Mouse (Mus musculus) embryonic facial prominence, embryonic 13.5 days (tissue): ENCODE measurements around the gene Rab25. TPM values are rescaled to one million over a fixed set of nuclear protein-coding genes. Genes with fewer than 3 reads are reported as not detected.

ENCODE experiments used
- ATAC-seq: fragments of 200-750 bp; cut with Nextera tagmentation; 2 replicates; pipeline ENCODE4 v1.8.0; 2017; ENCODE audit warnings: low read depth; ENCODE audit not compliant: insufficient number of reproducible peaks, insufficient read depth, low FRiP score, low TSS enrichment
- H3K27ac ChIP-seq: fragments of 300-500 bp; sonication (generic); 2 replicates; pipeline ENCODE4 v1.5.1; 2015; ENCODE audit warnings: moderate library complexity, mild to moderate bottlenecking, inconsistent platforms
- H3K27me3 ChIP-seq: fragments of 300-500 bp; sonication (generic); 2 replicates; pipeline ENCODE4 v1.6.1; 2015; ENCODE audit warnings: mild to moderate bottlenecking, inconsistent platforms
- H3K36me3 ChIP-seq: fragments of 300-500 bp; sonication (generic); 2 replicates; pipeline ENCODE4 v1.6.1; 2015; ENCODE audit warnings: mild to moderate bottlenecking, inconsistent platforms
- H3K4me1 ChIP-seq: fragments of 300-500 bp; sonication (generic); 2 replicates; pipeline ENCODE4 v1.6.1; 2015; ENCODE audit warnings: inconsistent platforms
- H3K4me2 ChIP-seq: fragments of 300-500 bp; sonication (generic); 2 replicates; pipeline ENCODE4 v1.6.1; 2015; ENCODE audit warnings: moderate library complexity, mild to moderate bottlenecking, inconsistent platforms
- H3K4me3 ChIP-seq: fragments of 300-500 bp; sonication (generic); 2 replicates; pipeline ENCODE4 v1.5.1; 2015; ENCODE audit warnings: mild to moderate bottlenecking, inconsistent platforms
- H3K9ac ChIP-seq: fragments of 300-500 bp; sonication (generic); 2 replicates; pipeline ENCODE4 v1.6.1; 2015; ENCODE audit warnings: mild to moderate bottlenecking, inconsistent platforms
- H3K9me3 ChIP-seq: fragments of 300-500 bp; sonication (generic); 2 replicates; pipeline ENCODE4 v1.6.1; 2016; ENCODE audit warnings: inconsistent platforms
- WGBS: fragments of 180-500 bp; shearing (Covaris S2); methylation state at CpG from one replicate; pipeline ENCODE4 v1.1.7; 2015; ENCODE audit warnings: mixed read lengths; 5-methylcytosine and 5-hydroxymethylcytosine counted together
- polyA plus RNA-seq: library from polyadenylated mRNA; unstranded; fragments of >200 nt; fragmentation: Nextera tagmentation; extraction: Ambion mirVana; gene quantifications from 2 replicates; pipeline ENCODE4 v1.2.1, GENCODE M21; 2015

The Rab25 gene
- polyA plus RNA-seq, 1 experiment from 2014 or later, result 19.5 TPM

DNA sequence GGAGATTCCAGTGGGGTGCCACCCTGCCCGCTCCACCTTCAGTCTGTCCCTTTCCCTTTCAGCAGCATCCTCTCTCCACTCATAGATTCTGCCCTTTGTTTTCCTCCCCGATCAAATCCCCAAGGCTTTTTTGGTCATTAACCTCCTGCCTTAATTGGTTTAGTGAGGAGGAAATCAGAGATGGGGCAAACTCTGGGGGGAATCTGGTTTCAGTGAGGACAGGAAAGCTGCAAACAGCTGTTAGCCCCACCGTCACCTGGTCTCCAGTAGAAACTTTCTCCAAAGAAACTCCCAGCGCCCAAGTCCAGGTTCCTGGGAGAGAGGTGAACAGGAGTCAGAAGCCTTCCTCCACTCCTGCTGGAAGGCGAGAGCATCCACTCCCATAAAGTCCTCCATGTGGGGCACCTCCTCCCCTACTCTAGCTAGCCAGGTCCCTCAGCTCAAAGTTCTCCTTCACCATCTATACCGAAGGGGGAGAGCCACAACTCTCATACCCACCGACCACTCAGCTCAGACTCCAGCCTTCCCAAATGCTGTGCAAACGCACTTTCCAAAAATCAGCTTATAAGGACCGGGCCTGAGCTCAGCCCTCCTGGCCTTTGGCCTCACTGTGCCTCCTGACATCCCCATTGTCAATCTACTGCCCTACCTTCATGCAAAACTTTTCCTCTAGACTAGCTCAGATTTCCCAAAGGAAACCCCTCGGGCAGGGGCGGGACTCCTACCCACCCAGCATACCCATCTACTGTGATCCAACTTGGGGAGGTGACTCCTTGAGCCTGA is 17.8 kb downstream of the Rab25 start:
- peak overlapping the region; percentile 99 for H3K27ac ChIP-seq
- no peaks in the 10 kb centered on the region for H3K27me3 ChIP-seq
- H3K4me1 ChIP-seq, result peaks cover 64% of the 10 kb centered on the region
- H3K36me3 ChIP-seq, result peaks cover 2% of the 10 kb centered on the region; the same call in 1 of the 2 replicates
- H3K4me2 ChIP-seq, result peak overlapping the region; percentile 84
- H3K4me3 ChIP-seq, result peak overlapping the region; percentile 78
- H3K9ac ChIP-seq, result peak overlapping the region; percentile 99
- no peak for ATAC-seq
- H3K9me3 ChIP-seq, result no peaks in the 10 kb centered on the region
- WGBS, result 2% methylated on average over 11 of the region's 11 CpGs

DNA sequence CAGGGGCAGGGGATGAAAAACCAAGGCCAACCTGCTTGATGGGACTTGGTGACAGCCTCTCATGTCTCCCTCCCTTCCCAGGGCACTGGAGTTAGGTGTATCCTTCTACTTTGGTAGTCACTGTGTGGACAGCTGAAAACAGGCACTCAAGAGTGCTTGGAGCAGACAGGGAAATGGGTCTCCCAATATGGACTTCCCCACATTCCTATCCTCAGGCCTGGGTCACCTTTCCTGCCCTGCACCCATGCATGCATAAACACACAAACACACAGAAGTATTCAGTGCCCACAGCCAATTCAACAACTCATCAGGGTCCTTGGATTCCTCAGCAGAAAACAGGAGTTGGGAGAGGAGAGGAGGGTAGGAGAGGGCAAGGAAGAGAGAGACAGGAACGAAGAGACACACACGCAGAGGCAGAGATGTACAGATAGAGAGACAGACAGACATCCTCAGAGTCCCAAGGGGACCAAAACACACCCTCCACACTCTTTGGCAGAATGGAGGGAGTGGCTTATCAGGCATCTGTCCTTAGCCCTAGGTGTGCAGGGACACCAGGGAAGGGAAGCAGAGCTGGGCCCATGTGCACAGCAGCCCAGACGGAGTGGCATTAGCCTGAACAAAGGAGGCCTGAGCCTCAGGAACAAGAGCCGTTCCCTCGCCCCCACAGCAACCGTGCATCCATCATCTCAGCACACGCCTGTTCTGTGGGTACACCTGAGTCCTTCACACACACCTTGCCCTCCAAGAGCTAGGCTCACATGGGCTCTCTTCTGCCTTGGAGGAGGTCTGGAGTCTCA is 18.7 kb downstream of the Rab25 start:
- Histone ChIP-seq H3K9me3 (no peaks in the 10 kb centered on the region), H3K4me2 (peak overlapping the region; percentile 84), H3K27me3 (no peaks in the 10 kb centered on the region), H3K4me1 (peaks cover 55% of the 10 kb centered on the region), H3K36me3 (peaks cover 9% of the 10 kb centered on the region), H3K9ac (peak overlapping the region; percentile 99), H3K4me3 (peak overlapping the region; percentile 78), H3K27ac (peak overlapping the region; percentile 99)
- WGBS, result 24% methylated on average over 7 of the region's 7 CpGs
- no peak for ATAC-seq

DNA sequence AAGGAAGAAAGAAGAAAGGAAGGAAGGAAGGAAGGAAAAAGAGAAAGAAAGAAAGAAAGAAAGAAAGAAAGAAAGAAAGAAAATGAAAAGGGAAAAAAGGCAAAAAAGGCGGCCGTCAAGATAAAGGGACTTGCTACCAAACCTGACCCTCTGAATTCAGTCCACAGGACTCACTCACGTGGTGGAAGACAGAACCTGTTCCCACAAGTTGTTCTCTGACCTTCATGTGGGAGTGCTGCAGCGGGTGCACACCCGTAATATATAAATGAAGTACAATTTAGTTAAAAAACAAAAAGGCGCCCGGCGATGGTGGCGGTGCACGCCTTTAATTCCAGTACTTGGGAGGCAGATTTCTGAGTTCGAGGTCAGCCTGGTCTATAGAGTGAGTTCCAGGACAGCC is 19.5 kb downstream of the Rab25 start:
- 79% methylated on average over 11 of the region's 11 CpGs for WGBS
- H3K4me3 ChIP-seq, result no peak overlapping the region

DNA sequence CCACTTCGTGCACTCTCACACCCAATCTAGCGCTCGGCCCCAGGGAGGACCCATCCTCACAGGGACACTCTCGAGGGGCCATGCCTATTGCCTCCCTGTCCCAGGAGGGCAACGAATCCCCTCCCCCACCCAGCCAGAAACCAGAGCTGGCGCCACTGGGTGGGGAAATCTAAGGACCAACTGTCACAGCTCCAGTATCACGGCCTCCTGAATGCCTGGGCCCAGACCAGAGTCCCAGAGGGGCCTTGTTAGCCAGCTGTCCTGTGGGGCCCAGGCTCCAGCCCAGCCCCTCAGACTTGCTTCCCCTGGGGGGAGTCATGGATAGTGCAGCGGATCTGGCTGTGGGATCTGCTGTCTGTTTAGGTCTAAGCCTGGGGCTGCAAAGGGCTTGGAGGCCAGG is 20.5 kb downstream of the Rab25 start:
- Histone ChIP-seq H3K4me1 (peaks cover 50% of the 10 kb centered on the region), H3K9me3 (no peaks in the 10 kb centered on the region), H3K4me2 (peak overlapping the region; percentile 43), H3K9ac (peak overlapping the region; percentile 66), H3K27me3 (no peaks in the 10 kb centered on the region), H3K36me3 (peaks cover 24% of the 10 kb centered on the region), H3K4me3 (no peak overlapping the region; the same call in 1 of the 2 replicates), H3K27ac (peak overlapping the region; percentile 44; the same call in 1 of the 2 replicates)
- ATAC-seq, result no peak
- 19% methylated on average over 8 of the region's 8 CpGs for WGBS

More for the DNA sequence above, 19.5 kb downstream of the Rab25 start:
- Histone ChIP-seq H3K9ac (peak overlapping the region; percentile 99), H3K4me2 (peak overlapping the region; percentile 84), H3K9me3 (no peaks in the 10 kb centered on the region), H3K36me3 (peaks cover 15% of the 10 kb centered on the region), H3K27me3 (no peaks in the 10 kb centered on the region), H3K4me1 (peaks cover 50% of the 10 kb centered on the region), H3K27ac (peak overlapping the region; percentile 99; the same call in 1 of the 2 replicates)
- ATAC-seq, result no peak

DNA sequence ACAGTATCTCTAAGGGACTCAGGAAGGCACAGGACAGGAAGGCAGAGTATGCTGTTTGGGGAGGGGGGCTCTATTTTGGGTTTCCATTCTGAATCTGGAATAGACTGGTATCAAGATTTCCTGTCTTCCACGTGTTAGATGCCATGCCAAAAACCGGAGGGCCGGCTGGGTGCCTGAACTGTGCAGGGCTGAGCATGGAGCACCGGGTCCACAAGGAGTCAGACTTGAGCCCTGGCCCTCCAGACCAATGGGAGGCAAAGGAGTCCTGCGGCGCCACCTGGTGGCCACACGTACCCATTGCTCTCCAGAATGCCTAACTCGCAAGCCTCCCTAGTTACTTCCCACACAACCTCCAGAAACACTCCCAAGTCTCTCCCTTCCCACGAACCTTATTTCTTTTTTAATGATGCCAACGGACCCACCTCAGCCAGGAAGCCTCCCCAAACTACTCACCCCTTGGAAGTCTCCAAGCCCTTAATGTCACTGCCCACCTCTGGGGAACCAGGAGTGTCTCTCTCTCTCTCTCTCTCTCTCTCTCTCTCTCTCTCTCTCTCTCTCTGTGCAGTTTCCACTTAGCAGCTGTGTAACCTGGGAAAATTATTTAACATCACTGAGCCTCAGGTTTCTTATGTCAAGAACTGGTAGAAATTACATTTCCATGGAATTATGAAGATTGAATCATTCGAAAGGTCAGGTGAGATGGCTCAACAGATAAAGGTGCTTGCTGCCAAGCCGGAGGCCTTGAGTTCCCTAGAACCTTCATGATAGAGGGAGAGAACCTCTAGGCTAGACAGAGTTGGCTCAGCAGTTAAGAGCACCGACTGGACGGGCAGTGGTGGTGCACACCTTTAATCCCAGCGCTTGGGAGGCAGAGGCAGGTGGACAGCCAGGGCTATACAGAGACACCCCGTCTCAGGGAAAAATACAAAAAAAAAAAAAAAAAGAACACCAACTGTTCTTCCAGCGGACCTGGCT is 21.7 kb downstream of the Rab25 start:
- peak overlapping the region; percentile 37 for H3K4me2 ChIP-seq

DNA sequence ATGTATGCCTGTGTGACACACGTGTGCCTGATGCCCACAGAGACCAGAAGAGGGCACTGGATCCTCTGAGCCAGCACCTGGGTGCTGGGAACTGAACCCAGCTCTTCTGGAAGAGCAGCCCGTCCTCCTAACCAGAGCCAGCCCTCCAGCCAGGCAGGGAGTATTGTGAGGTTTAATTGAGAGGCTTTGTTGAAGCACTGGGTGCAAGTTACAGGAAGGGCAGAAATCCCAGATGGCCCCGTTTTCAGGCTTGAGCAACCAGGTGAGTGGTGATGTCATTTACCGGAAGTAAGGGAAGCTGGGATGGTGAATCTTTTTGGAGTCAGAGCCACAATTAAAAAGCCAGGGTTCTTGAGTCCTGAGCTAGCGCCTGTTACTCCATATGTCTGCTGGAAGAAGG is 23.1 kb downstream of the Rab25 start:
- H3K4me2 ChIP-seq, result no peak overlapping the region
- no peak overlapping the region for H3K4me3 ChIP-seq
- peak overlapping the region; percentile 12; the same call in 1 of the 2 replicates for H3K9ac ChIP-seq
- 80% methylated on average over 5 of the region's 5 CpGs for WGBS
- no peaks in the 10 kb centered on the region for H3K9me3 ChIP-seq
- peaks cover 25% of the 10 kb centered on the region for H3K36me3 ChIP-seq
- peaks cover 53% of the 10 kb centered on the region for H3K4me1 ChIP-seq
- no peak overlapping the region for H3K27ac ChIP-seq
- ATAC-seq, result no peak
- no peaks in the 10 kb centered on the region for H3K27me3 ChIP-seq

More for the DNA sequence above, 21.7 kb downstream of the Rab25 start:
- H3K4me1 ChIP-seq, result peaks cover 56% of the 10 kb centered on the region
- WGBS, result 28% methylated on average over 17 of the region's 17 CpGs
- no peak overlapping the region; the same call in 1 of the 2 replicates for H3K27ac ChIP-seq
- H3K4me3 ChIP-seq, result peak overlapping the region; percentile 18; the same call in 1 of the 2 replicates
- peak overlapping the region; percentile 44; the same call in 1 of the 2 replicates for H3K9ac ChIP-seq
- no peaks in the 10 kb centered on the region for H3K27me3 ChIP-seq
- H3K9me3 ChIP-seq, result no peaks in the 10 kb centered on the region
- peak; percentile 56 for ATAC-seq
- peaks cover 25% of the 10 kb centered on the region for H3K36me3 ChIP-seq

DNA sequence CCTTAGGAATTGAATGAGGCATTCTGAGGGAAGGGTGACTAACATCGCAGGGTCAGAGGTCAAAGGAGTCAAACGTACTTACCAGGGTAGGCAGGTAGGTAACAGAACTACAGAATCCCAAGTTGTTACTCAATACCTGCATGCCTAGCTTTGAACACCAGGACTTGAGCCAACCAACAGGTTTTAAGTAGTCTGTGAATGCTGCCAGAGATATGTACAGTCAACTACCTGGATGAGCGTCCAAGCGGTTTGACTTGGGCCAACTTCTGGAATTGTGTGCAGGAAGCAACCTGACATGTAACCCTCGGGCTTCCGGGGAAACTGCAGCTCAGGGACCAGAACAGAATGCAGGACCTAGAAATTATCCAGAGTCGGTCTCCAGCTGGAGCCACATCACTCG is 25.1 kb downstream of the Rab25 start:
- WGBS, result 86% methylated on average over 8 of the region's 8 CpGs
- no peak overlapping the region for H3K4me2 ChIP-seq
- H3K27ac ChIP-seq, result no peak overlapping the region
- H3K4me3 ChIP-seq, result no peak overlapping the region
- no peak for ATAC-seq
- H3K27me3 ChIP-seq, result no peaks in the 10 kb centered on the region
- no peaks in the 10 kb centered on the region for H3K9me3 ChIP-seq
- H3K36me3 ChIP-seq, result peaks cover 25% of the 10 kb centered on the region
- peaks cover 35% of the 10 kb centered on the region for H3K4me1 ChIP-seq
- no peak overlapping the region for H3K9ac ChIP-seq

DNA sequence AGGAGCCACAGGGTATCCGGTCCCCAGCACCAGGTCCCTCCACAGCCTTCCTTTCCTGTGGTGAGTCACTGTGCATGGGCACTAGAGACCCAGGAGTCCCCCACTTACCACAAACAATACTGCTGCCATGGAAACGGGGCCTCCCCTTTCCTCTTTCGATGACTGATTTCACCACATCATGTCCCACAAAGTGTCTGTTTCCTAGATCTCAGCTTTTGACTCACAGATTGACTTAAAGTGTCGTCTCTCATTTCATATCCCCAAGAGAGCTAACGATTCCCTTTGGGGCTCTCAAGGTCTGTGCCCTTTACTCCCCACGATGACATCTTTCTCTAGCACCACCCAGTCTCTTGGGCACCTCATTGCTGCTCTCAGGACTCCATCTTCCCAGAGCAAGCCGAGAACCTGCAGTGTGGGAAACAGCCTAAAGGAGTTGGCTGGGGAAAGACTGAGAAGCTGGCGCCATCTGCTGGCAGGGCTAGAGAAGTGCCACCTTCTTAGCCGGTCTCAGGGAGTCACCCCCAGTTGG is 26.2 kb downstream of the Rab25 start:
- 35% methylated on average over 9 of the region's 9 CpGs for WGBS
- peaks cover 25% of the 10 kb centered on the region for H3K4me1 ChIP-seq
- peaks cover 25% of the 10 kb centered on the region for H3K36me3 ChIP-seq
- no peak overlapping the region for H3K4me3 ChIP-seq
- no peak overlapping the region; the same call in 1 of the 2 replicates for H3K9ac ChIP-seq
- no peak overlapping the region for H3K4me2 ChIP-seq
- 0 out of 2 replicates have a peak overlapping the region, but pooled peaks have one; percentile 11 for H3K27ac ChIP-seq
- H3K27me3 ChIP-seq, result no peaks in the 10 kb centered on the region
- 0 out of 2 replicates have a peak, but pooled peaks have one; percentile 32 for ATAC-seq
- H3K9me3 ChIP-seq, result no peaks in the 10 kb centered on the region

DNA sequence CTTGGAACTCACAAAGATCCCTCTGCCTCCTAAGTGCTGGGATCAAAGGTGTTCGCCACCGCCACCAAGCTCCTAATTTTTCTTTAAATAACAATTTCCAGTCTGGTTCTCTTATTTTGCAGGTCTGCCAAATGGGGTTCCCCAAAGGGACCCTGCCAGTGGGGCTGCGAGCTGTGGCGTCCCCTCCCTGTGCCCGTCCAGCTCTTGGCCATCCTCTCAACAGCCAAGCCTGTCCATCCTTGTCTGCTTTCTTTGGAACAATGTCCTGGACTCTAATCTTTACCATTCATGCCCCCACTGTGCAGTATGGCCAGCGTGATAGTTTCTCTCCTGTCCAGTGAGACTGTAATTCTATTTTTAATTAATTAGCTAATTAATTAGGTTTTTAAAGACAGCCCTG is 26.9 kb downstream of the Rab25 start:
- 91% methylated on average over 6 of the region's 6 CpGs for WGBS
- H3K36me3 ChIP-seq, result peaks cover 25% of the 10 kb centered on the region
- peaks cover 18% of the 10 kb centered on the region for H3K4me1 ChIP-seq
- no peak overlapping the region for H3K9ac ChIP-seq
- no peak overlapping the region for H3K4me2 ChIP-seq
- H3K27ac ChIP-seq, result no peak overlapping the region
- no peaks in the 10 kb centered on the region for H3K9me3 ChIP-seq
- no peak overlapping the region for H3K4me3 ChIP-seq
- no peaks in the 10 kb centered on the region for H3K27me3 ChIP-seq
- no peak for ATAC-seq

DNA sequence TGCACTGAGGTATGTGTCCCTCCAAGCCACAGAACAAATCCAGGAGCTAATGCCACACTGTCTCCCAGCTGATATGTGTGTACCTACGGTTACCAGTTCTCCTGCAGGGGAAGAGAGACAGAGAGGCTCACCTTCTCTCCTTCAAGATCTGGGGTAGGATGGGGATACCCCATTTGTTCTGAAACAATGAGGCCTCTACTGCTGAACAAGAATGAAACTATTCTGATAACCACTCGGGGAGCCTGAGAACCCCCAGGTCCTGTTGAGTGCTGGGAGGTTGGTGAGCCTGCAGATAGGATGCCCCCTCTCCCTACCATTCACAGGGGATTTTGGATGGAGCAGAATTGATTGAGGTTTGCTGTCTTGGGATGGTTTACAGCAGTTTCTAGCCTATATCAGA is 28.0 kb downstream of the Rab25 start:
- Histone ChIP-seq H3K27ac (no peak overlapping the region), H3K4me3 (no peak overlapping the region), H3K27me3 (no peaks in the 10 kb centered on the region), H3K4me1 (peaks cover 9% of the 10 kb centered on the region), H3K4me2 (no peak overlapping the region), H3K9me3 (no peaks in the 10 kb centered on the region), H3K36me3 (peaks cover 23% of the 10 kb centered on the region), H3K9ac (no peak overlapping the region)
- ATAC-seq, result no peak
- 74% methylated on average over 2 of the region's 2 CpGs for WGBS
